Mouse (Mus musculus) MEL (cell line): ENCODE measurements around the gene Pheta2.

Experiments used
- CHD2 ChIP-seq: IDR thresholded peaks from 2 replicates; pipeline ENCODE4 v1.6.1; 2011; ENCODE audit warnings: low read length, improper control_type of control experiment
- CTCF ChIP-seq, 3 experiments: IDR thresholded peaks in 2 of 3; conservative IDR thresholded peaks in 1 of 3; 2 replicates each; pipeline ENCODE4 v1.5.1; 2011 to 2012; ENCODE audit warnings: low read length in 3 of 3, low read depth in 2 of 3, mild to moderate bottlenecking in 2 of 3, improper control_type of control experiment in 1 of 3, inconsistent platforms in 1 of 3, mixed read lengths in 1 of 3, moderate library complexity in 1 of 3; ENCODE audit not compliant: control insufficient read depth in 1 of 3, insufficient read depth in 1 of 3, poor library complexity in 1 of 3, severe bottlenecking in 1 of 3
- GATA1 ChIP-seq: IDR thresholded peaks from 2 replicates; pipeline ENCODE4 v1.6.1; 2011; ENCODE audit warnings: low read depth, low read length, improper control_type of control experiment
- MAX ChIP-seq: IDR thresholded peaks from 2 replicates; pipeline ENCODE4 v1.6.1; 2011; ENCODE audit warnings: low read length, improper control_type of control experiment
- MXI1 ChIP-seq: IDR thresholded peaks from 2 replicates; pipeline ENCODE4 v1.6.1; 2011; ENCODE audit warnings: mild to moderate bottlenecking, low read depth, low read length, improper control_type of control experiment
- MYC ChIP-seq: IDR thresholded peaks from 2 replicates; pipeline ENCODE4 v1.6.1; 2011; ENCODE audit warnings: low read depth, mild to moderate bottlenecking, low read length, improper control_type of control experiment, moderate library complexity
- NRF1 ChIP-seq: IDR thresholded peaks from 2 replicates; pipeline ENCODE4 v1.6.1; 2014; ENCODE audit warnings: low read depth, mild to moderate bottlenecking, inconsistent platforms, low read length, improper control_type of control experiment, moderate library complexity; ENCODE audit not compliant: poor library complexity, insufficient read depth, severe bottlenecking
- TAL1 ChIP-seq: IDR thresholded peaks from 2 replicates; pipeline ENCODE4 v1.6.1; 2012; ENCODE audit warnings: mild to moderate bottlenecking, inconsistent platforms, low read length, moderate library complexity, mixed read lengths
- TBP ChIP-seq: IDR thresholded peaks from 2 replicates; pipeline ENCODE4 v1.8.0; 2011; ENCODE audit warnings: low read depth, low read length, improper control_type of control experiment
- ZMIZ1 ChIP-seq: IDR thresholded peaks from 2 replicates; pipeline ENCODE4 v1.6.1; 2012; ENCODE audit warnings: low read depth, mild to moderate bottlenecking, inconsistent platforms, low read length, improper control_type of control experiment, moderate library complexity

DNA sequence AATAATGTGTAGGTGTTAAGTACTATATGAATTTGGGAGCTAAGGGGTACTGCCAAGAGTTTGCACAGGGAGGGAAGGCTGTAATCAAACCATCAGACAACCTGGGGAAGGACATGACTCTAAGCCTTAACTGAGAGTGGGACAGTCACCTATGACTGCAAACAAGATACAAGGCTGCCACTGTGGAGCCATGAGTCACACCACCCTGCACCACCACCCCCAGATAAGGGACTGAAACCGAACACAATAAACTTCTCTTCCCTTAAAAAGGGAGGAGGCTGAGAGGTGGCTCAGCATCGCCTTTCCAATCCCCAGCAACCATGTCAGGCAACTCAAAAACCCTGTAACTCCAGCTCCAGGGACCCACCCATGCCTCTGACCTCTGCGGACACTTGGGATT is 12.7 kb downstream of the Pheta2 start:
- TF ChIP-seq NRF1, result no peak
- TF ChIP-seq TAL1, result peak; percentile 57
- no peak for TF ChIP-seq CTCF (IDR thresholded peaks at IDR 0.05 in 2 of 3, conservative IDR thresholded peaks at IDR 0.05 in 1 of 3; ENCODE audit: control insufficient read depth in 1 of 3, insufficient read depth in 1 of 3, low read depth in 2 of 3, low read length in 3 of 3, poor library complexity in 1 of 3, severe bottlenecking in 1 of 3)
- peak; percentile 80 for TF ChIP-seq GATA1
- TF ChIP-seq MAX, result no peak
- TF ChIP-seq MXI1, result no peak
- no peak for TF ChIP-seq MYC
- no peak for TF ChIP-seq CHD2
- 0 out of 2 replicates have a peak, but pooled peaks have one; percentile 28 for TF ChIP-seq ZMIZ1
- peak; percentile 79 for TF ChIP-seq TBP
